Mouse (Mus musculus) CH12.LX (cell line): ENCODE measurements around the gene Fyttd1.

Source experiments
- CHD2 ChIP-seq: IDR thresholded peaks from 2 replicates; pipeline ENCODE4 v1.6.1; 2011; ENCODE audit warnings: low read length, improper control_type of control experiment
- CTCF ChIP-seq, 2 experiments: IDR thresholded peaks in 1 of 2; conservative IDR thresholded peaks in 1 of 2; 2 replicates each; pipeline ENCODE4 v1.5.1; 2011 to 2012; ENCODE audit warnings: low read depth in 2 of 2, low read length in 2 of 2, improper control_type of control experiment in 1 of 2, inconsistent platforms in 1 of 2, mild to moderate bottlenecking in 1 of 2, moderate library complexity in 1 of 2
- GABPA ChIP-seq: IDR thresholded peaks from 2 replicates; pipeline ENCODE4 v1.6.1; 2012; ENCODE audit warnings: low read depth, low read length, improper control_type of control experiment, inconsistent platforms; ENCODE audit not compliant: insufficient replicate concordance
- MAX ChIP-seq: IDR thresholded peaks from 2 replicates; pipeline ENCODE4 v1.6.1; 2011; ENCODE audit warnings: low read length, improper control_type of control experiment
- MAZ ChIP-seq: IDR thresholded peaks from 2 replicates; pipeline ENCODE4 v1.6.1; 2012; ENCODE audit warnings: low read depth, mild to moderate bottlenecking, inconsistent platforms, low read length, improper control_type of control experiment, moderate library complexity
- MXI1 ChIP-seq: IDR thresholded peaks from 2 replicates; pipeline ENCODE4 v1.6.1; 2011; ENCODE audit warnings: mild to moderate bottlenecking, low read depth, low read length, improper control_type of control experiment
- NRF1 ChIP-seq: IDR thresholded peaks from 2 replicates; pipeline ENCODE4 v1.6.1; 2014; ENCODE audit warnings: low read depth, mild to moderate bottlenecking, inconsistent platforms, low read length, improper control_type of control experiment, moderate library complexity
- POLR2A ChIP-seq: IDR thresholded peaks from 2 replicates; pipeline ENCODE4 v1.6.1; 2011; ENCODE audit warnings: low read depth, mild to moderate bottlenecking, improper control_type of control experiment, low read length
- RCOR1 ChIP-seq: conservative IDR thresholded peaks from 2 replicates; pipeline ENCODE4 v1.6.1; 2012; ENCODE audit warnings: low read depth, mild to moderate bottlenecking, inconsistent platforms, low read length, improper control_type of control experiment

- TF ChIP-seq MAZ, result no peak
- no peak for TF ChIP-seq POLR2A
- TF ChIP-seq CTCF (conservative IDR thresholded peaks at IDR 0.05 in 1 of 2, IDR thresholded peaks at IDR 0.05 in 1 of 2; ENCODE audit: low read depth in 2 of 2, low read length in 2 of 2), result no peak
- no peak for TF ChIP-seq MAX
- TF ChIP-seq NRF1, result no peak
- no peak for TF ChIP-seq MXI1
- TF ChIP-seq GABPA, result no peak
- no peak for TF ChIP-seq CHD2
- no peak for TF ChIP-seq RCOR1
These were observed 11.9 kb upstream of the Fyttd1 start for GRCm38 (mm10) chr16:32865401-32865800.
